Mouse (Mus musculus): Measurements from ENCODE around the gene Gas2l3. TPM values are rescaled to one million over a fixed set of nuclear protein-coding genes. Genes with fewer than 3 reads are reported as not detected.
A peak's percentile ranks its signal among the peaks of the same experiment; 100 is the strongest.

The Gas2l3 gene
- total RNA-seq, 2 experiments from 2014 or later: 1.6 to 3.8 TPM

GRCm38 (mm10) chr10:89407551-89407950, 36.2 kb downstream of the Gas2l3 start:
- intact Hi-C loops (cut with DNase I): no loop called here
- DNase-seq (ENCODE audit: low spot score): no peak

GRCm38 (mm10) chr10:89406733-89407484, 36.9 kb downstream of the Gas2l3 start:
- DNase-seq (ENCODE audit: low spot score): no peak
- intact Hi-C loops (cut with DNase I): no loop called here

DNA sequence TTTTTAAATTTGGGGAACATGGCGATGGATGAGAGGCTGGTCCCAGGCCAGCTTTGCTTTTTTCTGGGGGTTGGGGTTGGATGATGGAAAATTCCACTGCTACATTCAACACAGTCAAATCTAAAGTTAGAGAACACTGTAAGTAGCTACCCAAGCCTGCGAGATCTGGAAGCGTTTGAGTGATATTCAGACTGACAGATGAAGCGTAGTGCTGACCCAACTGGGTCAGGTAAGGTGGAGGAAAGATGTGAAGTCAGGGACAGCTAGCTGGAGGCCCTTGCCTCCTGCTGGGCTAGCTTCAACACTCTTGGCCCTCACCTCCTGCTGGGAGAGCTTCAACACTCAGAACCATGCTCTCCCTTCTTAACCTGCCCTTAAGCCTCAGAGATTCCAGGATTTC, 38.8 kb downstream of the Gas2l3 start:
- intact Hi-C loops (cut with DNase I): no loop called here
- no peak for DNase-seq (ENCODE audit: low spot score)

DNA sequence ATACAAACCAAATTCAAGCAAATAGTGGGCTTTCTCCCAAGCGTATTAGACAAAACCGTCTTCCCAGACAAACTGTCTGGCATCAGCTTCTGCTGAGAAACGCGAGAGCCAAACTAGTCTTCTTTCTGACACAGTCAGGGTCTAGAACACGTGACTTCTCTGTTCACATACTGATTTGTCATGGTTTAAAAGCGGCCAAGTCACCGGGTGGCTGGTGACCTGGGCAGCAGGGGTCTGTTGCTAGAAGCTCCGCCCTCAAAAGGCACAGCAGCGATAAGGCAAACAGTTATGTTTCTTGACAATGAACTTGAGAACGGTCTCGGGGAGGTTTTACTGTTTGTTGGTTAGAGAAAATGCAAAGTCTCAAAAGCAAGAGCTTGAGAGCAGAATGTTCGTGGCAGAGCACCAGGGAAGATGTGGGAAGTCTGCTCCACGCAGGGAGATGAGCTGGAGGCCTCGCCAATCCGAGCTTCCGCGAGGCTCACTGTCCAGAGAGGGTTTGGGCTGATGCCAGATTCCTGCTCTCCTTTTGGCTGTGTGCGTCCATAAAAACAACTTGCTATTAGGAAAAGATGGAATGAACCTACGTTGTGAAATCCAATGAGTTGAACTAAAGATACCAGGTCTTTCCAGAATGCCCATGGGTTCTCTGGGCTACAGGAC, 43.0 kb downstream of the Gas2l3 start:
- DNase-seq (ENCODE audit: low spot score): no peak
- intact Hi-C loops (cut with DNase I): no loop called here

- no peak for DNase-seq (ENCODE audit: low spot score)
- intact Hi-C loops (cut with DNase I): no loop called here
Measured at GRCm38 (mm10) chr10:89395823-89396222, 47.9 kb downstream of the Gas2l3 start.

GRCm38 (mm10) chr10:89395321-89395720, 48.4 kb downstream of the Gas2l3 start:
- intact Hi-C loops (cut with DNase I): no loop called here
- no peak for DNase-seq (ENCODE audit: low spot score)

DNA sequence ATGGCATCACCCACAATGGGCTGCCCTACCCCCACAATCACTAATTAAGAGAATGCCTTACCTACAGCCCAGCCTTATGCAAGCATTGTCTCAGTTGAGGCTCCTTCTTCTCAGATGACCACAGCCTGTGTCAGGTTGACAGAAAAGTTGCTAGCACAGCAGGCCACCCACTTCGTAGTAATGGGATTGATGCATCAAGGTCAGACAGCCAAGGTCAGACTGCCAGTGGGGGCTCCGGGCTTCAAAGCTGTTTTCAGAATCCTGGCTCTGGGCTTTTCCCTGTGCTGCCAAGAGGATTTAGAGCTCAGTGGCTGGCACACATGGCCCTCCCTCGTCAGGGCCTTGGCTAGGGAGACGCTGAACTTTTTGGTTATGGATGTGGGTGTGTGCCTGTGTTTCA, 51.1 kb downstream of the Gas2l3 start:
- intact Hi-C loops (cut with DNase I): no loop called here
- DNase-seq (ENCODE audit: low spot score): no peak

GRCm38 (mm10) chr10:89391571-89392163, 52.1 kb downstream of the Gas2l3 start:
- DNase-seq (ENCODE audit: low spot score): no peak
- intact Hi-C loops (cut with DNase I): no loop called here

DNA sequence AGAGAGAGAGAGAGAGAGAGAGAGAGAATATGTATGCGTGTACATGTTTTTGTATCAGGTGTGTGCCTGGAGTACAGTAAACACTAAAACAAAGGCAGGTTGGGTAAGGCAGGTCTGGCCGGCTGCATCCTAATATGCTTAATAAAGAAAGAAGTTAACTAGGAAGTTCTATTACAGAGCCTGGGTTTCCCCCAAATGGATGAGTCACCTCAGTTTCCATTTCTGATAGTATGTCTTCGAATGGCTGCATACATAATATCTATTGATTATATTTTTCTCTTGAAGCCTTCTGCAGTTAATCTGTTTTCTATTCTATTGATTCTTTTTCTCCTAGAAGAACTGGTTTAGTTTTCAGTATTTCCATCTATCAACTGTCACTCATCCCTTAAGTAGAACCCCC, 57.3 kb downstream of the Gas2l3 start:
- intact Hi-C loops (cut with DNase I): no loop called here
- no peak for DNase-seq (ENCODE audit: low spot score)

DNA sequence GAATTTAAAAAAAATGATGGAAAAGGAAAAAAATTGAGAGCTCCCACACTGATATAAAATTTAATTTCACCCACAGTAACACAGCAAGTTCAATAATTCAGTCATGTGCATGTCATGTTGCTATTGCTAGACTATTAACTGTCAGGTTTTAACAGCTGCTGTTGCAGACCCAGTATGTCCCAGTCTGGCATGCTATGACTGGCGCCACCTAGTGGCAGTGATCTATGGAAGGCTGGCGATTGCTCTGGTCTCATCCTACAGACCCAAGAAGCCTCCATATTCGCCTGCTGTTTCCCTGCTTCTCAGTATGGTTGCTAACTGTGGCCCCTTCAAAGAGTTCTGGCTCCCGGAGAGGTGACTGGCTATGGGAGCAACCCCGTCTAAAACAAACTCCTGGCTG, 60.3 kb downstream of the Gas2l3 start:
- intact Hi-C loops (cut with DNase I): loop anchor here (1.0 to 5.0 kb wide), 2 partner anchors 41 to 56 kb away; partner anchors contain the start of gene Ano4
- DNase-seq (ENCODE audit: low spot score): peak; percentile 17

GRCm38 (mm10) chr10:89377750-89378149, 66.0 kb downstream of the Gas2l3 start:
- intact Hi-C loops (cut with DNase I): no loop called here
- no peak for DNase-seq (ENCODE audit: low spot score)

DNA sequence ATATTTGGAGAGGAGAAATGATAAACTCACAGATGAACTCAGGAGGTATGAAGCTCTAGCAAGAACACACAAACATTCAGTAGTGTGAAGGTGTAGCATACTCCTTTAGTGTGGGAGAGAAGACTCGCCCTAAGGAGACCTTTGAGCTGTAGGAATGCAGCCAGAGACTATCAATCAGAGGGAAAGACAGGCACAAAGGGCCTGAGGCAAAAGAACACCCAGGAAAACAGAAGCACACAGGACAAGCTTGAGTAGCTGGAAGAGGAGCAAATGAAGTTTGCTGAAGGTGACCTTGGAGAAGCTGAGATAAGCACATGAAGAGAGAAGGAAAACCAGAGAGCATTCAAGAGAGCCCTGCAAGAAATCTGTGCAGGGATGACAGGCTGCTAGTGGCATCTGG, 73.7 kb downstream of the Gas2l3 start:
- DNase-seq (ENCODE audit: low spot score): no peak

DNA sequence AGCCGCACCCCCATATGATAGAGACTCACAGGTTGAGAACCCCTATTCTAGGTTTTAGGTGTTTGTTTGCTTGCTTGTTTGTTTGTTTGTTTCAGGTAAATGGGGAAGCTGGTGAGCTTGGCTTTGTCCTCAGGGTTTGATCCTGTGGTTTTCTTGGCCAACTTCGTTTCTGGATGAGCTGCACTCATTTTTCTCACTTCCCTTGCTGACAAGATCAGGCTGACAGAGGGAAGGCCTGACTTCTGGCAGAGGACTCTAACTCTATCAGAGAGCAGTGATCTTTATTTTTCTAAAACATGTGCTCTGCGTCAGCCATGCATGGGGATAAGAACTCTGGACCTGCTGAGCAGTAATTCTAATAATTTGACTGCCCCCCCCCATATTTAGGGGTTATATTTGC, 84.8 kb downstream of the Gas2l3 start:
- DNase-seq (ENCODE audit: low spot score): no peak
- intact Hi-C loops (cut with DNase I): no loop called here

More for the DNA sequence above, 73.7 kb downstream of the Gas2l3 start:
- intact Hi-C loops (cut with DNase I): no loop called here

Other genes starting within 250 kb of the Gas2l3 start
- 1 to 10 TPM; 7.0 to 7.9 TPM for gene Ano4, start 99.2 kb downstream of the Gas2l3 start, total RNA-seq (2021)
- under 1 TPM; 0.17 to 0.42 TPM for gene Nr1h4, start 89.6 kb upstream of the Gas2l3 start, total RNA-seq (2021)
- gene Slc17a8, start 177.3 kb upstream of the Gas2l3 start, total RNA-seq (2021): not detected
- 10 to 100 TPM; 14.9 to 16.3 TPM for gene Scyl2, start 242.3 kb upstream of the Gas2l3 start, total RNA-seq (2021)